Mouse (Mus musculus) thymus, postnatal 10 days (tissue): ENCODE data around the gene Egfl8.

Experiments used
- DNase-seq, 2 experiments: peaks; one replicate each; pipeline ENCODE4 v3.0.0; 2021; ENCODE audit warnings: low spot score in 2 of 2

Egfl8 gene

GRCm38 (mm10) chr17:34615871-34616270 lies at the start of gene Egfl8:
Gene Egfl8, minus strand, starts transcription at chr17:34615971.
- no peak for DNase-seq

DNA sequence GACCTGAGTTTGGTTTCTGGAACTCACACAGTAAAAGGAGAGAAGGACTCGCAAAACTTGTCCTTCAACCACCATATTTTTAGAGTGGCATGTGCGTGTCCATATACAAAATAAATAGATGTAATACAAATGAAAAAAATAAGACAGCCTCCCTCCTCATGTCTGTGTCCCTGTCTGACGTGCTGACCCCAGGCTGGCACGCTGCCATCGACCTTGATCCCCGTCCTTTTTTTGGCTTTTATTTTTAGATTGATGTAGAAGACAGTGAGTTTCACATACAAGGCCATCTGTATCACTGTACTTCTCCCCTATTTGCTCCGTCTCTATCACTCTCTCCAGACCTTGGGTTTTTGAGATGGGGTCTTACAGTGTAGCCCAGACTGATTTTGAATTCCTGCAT lies 48.7 kb upstream of the Egfl8 start:
- DNase-seq: no peak

- DNase-seq: no peak
Measured at GRCm38 (mm10) chr17:34663558-34663957, 47.8 kb upstream of the Egfl8 start.

DNA sequence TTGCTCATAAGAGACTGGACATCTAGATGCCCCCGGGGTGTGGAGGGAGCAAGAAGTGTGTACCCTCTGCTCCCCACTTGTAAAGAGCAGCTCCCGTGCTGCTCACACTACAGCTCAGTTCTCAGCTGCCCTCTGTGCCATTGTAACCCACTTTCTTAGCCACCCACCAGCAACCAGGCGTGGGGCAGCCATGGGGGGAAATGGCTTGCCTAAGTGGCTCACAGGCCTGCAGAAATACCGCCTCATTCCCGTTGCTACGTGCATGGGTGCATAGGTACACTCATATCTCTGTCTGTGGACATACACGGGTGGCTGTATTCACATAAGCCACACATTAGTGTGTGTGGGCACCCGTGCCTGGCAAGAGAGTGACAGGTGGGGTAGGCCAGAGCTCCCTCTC lies 47.2 kb upstream of the Egfl8 start:
- DNase-seq: no peak

- no peak for DNase-seq
Measured at GRCm38 (mm10) chr17:34662468-34662867, 46.7 kb upstream of the Egfl8 start.

- DNase-seq: no peak
Measured at GRCm38 (mm10) chr17:34661121-34661591, 45.4 kb upstream of the Egfl8 start.

GRCm38 (mm10) chr17:34660259-34660820 lies 44.6 kb upstream of the Egfl8 start:
- no peak for DNase-seq

DNA sequence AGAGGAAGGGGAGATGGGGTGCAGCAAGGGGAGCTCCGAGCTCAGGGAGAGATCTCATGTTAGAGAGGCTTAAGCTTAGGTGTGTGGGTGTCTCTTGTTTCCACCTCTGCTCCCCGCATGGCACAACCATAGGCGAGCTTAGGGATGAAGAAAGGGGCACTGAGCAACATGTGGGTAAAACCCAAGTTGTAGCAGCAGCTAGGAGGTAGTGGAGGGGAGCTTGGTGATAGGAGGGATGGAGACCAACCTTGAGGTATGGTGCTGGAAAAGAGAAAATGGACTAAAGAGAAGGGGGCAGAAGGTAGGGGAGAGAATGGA lies 44.1 kb upstream of the Egfl8 start:
- no peak for DNase-seq

- no peak for DNase-seq
Measured at GRCm38 (mm10) chr17:34659181-34659896, 43.6 kb upstream of the Egfl8 start.

- no peak for DNase-seq
Measured at GRCm38 (mm10) chr17:34658591-34658990, 42.8 kb upstream of the Egfl8 start.

DNA sequence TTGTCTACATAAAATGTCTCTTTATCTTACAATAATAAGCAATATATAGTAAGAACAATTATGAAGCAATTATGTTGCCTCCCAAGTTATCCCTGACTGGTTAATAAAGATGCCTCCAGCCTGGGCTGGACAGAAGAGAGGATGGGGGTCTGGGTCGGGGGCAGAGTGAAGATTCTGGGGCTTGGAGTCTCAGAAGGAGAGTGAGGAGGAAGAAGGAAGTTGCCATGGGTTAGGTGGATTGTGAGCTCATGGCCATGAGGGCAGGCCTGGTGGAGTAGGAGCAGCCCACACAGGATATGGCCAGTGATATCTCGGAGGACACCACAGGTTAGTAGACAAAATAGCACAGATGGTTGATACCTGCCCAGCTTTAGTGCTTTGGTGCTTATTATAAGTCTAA lies 42.4 kb upstream of the Egfl8 start:
- DNase-seq: no peak

DNA sequence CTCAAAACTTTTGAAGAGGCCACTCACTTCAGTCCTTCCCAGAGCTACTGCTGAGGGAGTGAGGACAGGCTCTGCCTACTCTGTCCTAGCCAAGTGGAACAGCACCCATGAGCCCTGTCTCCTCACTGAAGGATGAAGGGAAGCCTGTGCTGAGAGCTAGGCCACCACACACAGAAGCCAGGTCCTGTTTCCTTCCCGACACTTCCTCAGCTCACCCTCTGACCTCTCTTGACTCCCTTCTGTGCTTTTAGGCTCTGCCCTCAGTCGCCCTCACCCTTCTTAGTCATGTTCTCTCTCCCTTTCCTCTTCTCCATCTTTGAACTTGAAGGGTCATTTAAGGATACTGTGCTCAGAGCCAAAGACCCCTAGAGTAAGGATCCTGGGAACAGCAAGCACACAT lies 41.5 kb upstream of the Egfl8 start:
- DNase-seq: no peak

DNA sequence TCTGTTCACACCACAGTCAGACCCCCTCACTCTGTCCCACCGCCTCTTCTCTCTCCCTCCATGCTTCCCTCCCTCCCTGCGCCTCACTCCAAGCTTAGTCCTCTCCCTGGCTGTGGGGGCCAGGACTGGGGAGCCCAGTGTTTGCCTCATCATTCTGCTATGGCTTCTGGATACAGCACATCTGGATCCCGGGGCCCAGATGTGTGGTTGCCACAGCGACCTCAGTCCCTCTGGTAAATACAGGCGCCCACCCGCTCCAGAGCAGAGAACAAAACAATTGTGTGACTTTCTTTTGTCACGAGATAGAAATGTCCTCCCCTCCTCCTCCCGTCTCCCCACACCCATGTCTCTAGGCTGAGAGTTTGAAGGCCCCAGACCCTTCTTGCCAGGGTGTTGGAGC lies 40.9 kb upstream of the Egfl8 start:
- DNase-seq: no peak

DNA sequence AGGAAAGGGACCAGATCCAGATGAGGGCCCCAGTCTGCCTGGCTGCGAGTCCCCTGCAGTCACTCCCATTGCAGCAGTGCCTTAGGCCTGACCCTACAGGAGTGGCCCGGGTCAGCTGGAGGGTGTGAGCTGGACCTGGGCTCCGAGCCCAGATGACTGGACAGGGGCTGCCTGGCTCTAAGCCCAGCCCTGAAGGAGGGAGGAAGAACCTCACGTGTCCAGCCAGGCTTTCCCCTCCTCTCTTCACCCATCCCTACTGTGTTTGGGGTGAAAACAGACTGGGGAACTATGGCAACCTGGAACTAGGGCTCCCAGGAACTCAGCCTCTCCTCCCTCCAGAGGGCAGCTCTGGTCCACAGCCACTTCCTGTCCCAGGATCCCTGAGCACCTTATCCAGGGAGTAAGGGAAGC lies 39.8 kb upstream of the Egfl8 start:
- no peak for DNase-seq

GRCm38 (mm10) chr17:34655160-34655559 lies 39.4 kb upstream of the Egfl8 start:
- no peak for DNase-seq

DNA sequence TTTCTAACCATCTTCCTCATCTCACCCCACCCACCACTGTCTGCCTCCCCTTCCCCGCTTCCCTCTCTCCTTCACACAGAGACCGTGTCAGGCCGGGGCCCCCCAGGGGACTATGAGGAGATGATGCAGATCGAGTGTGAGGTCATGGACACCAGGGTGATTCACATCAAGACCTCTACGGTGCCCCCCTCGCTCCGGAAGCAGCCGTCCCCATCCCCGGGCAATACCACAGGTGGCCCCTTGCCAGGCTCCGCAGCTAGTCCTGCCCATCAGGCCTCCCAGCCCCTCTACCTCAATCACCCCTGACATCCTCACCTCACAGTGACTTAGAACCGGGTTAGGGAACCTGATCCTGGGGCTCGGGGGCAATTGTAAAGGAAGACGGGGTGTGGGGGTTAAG lies 38.6 kb upstream of the Egfl8 start:
- DNase-seq: no peak

DNA sequence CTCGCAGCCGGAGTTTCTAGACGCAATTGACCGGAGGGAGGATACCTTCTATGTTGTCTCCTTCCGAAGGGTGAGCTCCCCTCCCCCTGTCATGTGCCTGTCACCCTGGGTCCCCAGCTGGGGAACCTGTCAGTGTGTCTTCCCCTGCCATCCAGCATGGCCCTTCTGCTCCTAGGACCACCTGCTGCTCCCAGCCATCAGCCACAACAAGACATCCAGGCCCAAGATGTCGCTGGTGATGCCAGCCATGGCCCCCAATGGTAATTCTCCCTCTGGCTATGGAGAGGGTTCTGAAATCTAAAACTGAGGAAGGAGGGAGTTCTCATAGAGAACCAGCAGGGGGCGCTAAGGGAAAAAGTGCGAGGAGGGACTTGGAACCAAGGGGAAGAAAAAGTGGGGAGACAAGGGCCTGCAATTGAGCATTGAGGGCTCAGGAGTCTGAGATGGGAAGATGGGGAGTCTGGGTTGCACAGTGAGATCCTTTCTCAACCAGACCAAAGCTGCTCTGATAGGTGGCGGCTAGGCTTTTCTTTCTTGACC lies 38.0 kb upstream of the Egfl8 start:
- peak in 1 of 2 experiments; percentile 71 for DNase-seq

- no peak for DNase-seq
Measured at GRCm38 (mm10) chr17:34652985-34653384, 37.2 kb upstream of the Egfl8 start.

DNA sequence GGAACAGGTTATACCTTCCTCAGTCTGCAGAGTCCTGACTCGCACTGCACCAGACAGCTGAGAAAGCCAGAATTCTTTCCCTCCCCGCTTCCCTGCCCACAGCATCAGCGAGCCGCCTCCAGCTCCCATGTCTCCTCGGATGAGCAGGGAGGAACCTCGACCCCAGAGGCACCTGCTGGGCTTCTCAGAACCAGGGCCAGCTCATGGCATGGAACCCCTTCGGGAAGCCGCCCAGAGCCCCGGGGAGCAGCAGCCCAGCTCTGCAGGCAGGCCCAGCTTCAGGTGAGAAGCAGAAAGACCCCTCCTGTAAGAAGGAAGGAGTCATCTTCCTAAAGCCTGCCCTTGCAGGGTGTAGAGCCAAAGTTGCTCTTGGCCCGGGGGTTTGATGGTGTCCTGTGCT lies 36.8 kb upstream of the Egfl8 start:
- DNase-seq: no peak

- peak; percentile 30 to 61 for DNase-seq
Measured at GRCm38 (mm10) chr17:34651507-34652221, 35.9 kb upstream of the Egfl8 start.

GRCm38 (mm10) chr17:34650781-34651180 lies 35.0 kb upstream of the Egfl8 start:
- DNase-seq: no peak

- DNase-seq: no peak
Measured at GRCm38 (mm10) chr17:34649106-34649864, 33.5 kb upstream of the Egfl8 start.
